Mouse (Mus musculus): ENCODE results near the gene Olfr558.
A peak's percentile ranks its signal among the peaks of the same experiment; 100 is the strongest.

Olfr558 gene

GRCm38 (mm10) chr7:102701915-102702314 is at the start of gene Olfr558:
Gene Olfr558 (plus strand): TSS chr7:102702215.
- no peak for DNase-seq

GRCm38 (mm10) chr7:102658523-102658922 is 43.5 kb upstream of the Olfr558 start, which contains the start of gene Olfr555:
Gene Olfr555 (plus strand): TSS chr7:102658823.
- no peak for DNase-seq

- DNase-seq = no peak
Observed at GRCm38 (mm10) chr7:102664599-102664998, 37.4 kb upstream of the Olfr558 start, which contains the start of gene Olfr556. Gene Olfr556 (plus strand): TSS chr7:102664899.

GRCm38 (mm10) chr7:102665378-102665777 is 36.6 kb upstream of the Olfr558 start:
- DNase-seq = peak; percentile 8 to 12

GRCm38 (mm10) chr7:102676225-102676624 is 25.8 kb upstream of the Olfr558 start:
- DNase-seq = no peak

- DNase-seq = no peak
Observed at GRCm38 (mm10) chr7:102681916-102682315, 20.1 kb upstream of the Olfr558 start.

- peak; percentile 91 to 95 for DNase-seq
Observed at GRCm38 (mm10) chr7:102686944-102687501, 15.0 kb upstream of the Olfr558 start, which contains the start of gene Trim68. Gene Trim68 (minus strand): TSS chr7:102687327.

GRCm38 (mm10) chr7:102695358-102696125 is 6.5 kb upstream of the Olfr558 start, which contains the start of gene Olfr557:
Gene Olfr557 (plus strand): TSS chr7:102695910.
- peak; percentile 35 to 39 for DNase-seq

- DNase-seq = no peak
Observed at GRCm38 (mm10) chr7:102698461-102698860, 3.6 kb upstream of the Olfr558 start.

- no peak for DNase-seq
Observed at GRCm38 (mm10) chr7:102718970-102719369, 17.0 kb downstream of the Olfr558 start, which contains the start of gene Olfr33. Gene Olfr33 (minus strand): TSS chr7:102719070.

GRCm38 (mm10) chr7:102727391-102727790 is 25.4 kb downstream of the Olfr558 start, which contains the start of gene Olfr559:
Gene Olfr559 (minus strand): TSS chr7:102727491.
- DNase-seq = no peak

GRCm38 (mm10) chr7:102733793-102734192 is 31.8 kb downstream of the Olfr558 start:
- DNase-seq = no peak

- DNase-seq = no peak
Observed at GRCm38 (mm10) chr7:102737705-102738104, 35.7 kb downstream of the Olfr558 start.

GRCm38 (mm10) chr7:102752086-102752485 is 50.1 kb downstream of the Olfr558 start:
- DNase-seq = peak; percentile 12 to 17

- DNase-seq = no peak
Observed at GRCm38 (mm10) chr7:102759266-102759665, 57.3 kb downstream of the Olfr558 start, which contains the start of the genes Olfr560 and Olfr78. Gene Olfr560 (minus strand): TSS chr7:102759366. Gene Olfr78 (minus strand): TSS chr7:102759471.
